ENCODE assay signal across 19 mouse cellular contexts in genomic region chr3:136909534-136909933, GRCm38 (mm10).
A peak's percentile ranks its signal among the peaks of the same experiment; 100 is the strongest.
DNase-seq lines count a peak whose midpoint lies in the region; ATAC-seq and TF ChIP-seq lines count a peak whose summit lies in the region.
"Had no signal": no experiment of that assay in that cellular context is flagged by ENCODE, and none has a peak within 500 bp of the region (broad histone marks: within the 10 kb centered on the region; RNA-seq: fewer than 3 reads in every experiment).

No protein-coding gene starts in this region.

- H3K9ac ChIP-seq in forebrain, embryonic 15.5 days (replicated peaks) = no peak overlapping the region
- no peak overlapping the region for H3K9ac ChIP-seq in forebrain, postnatal 0 days
- H3K9ac ChIP-seq: embryonic facial prominence, embryonic 15.5 days; hindbrain, embryonic 13.5 days had no signal

- H3K36me3 ChIP-seq in forebrain, embryonic 15.5 days = peaks cover 10% of the 10 kb centered on the region; the same call in 1 of the 2 replicates
- H3K36me3 ChIP-seq in forebrain, postnatal 0 days (ENCODE audit: insufficient read depth) = no peaks in the 10 kb centered on the region
- H3K36me3 ChIP-seq: forebrain, embryonic 10.5 days had no signal

- ATAC-seq in forebrain, embryonic 15.5 days (replicated peaks) = 0 out of 2 replicates have a peak, but pooled peaks have one; percentile 23
- no peak for ATAC-seq in forebrain, postnatal 0 days
- ATAC-seq: hindbrain, postnatal 0 days had no signal

- H3K27ac ChIP-seq in forebrain, embryonic 15.5 days (replicated peaks) = no peak overlapping the region
- H3K27ac ChIP-seq in forebrain, postnatal 0 days (ENCODE audit: low read depth, low read length) = no peak overlapping the region
- H3K27ac ChIP-seq in layer of hippocampus, adult 2 months = peak overlapping the region; percentile 43
- H3K27ac ChIP-seq: embryonic facial prominence, embryonic 15.5 days; forebrain, embryonic 10.5 days; hindbrain, embryonic 13.5 days; hindbrain, postnatal 0 days had no signal

- H3K4me1 ChIP-seq in forebrain, embryonic 15.5 days = no peaks in the 10 kb centered on the region
- no peaks in the 10 kb centered on the region for H3K4me1 ChIP-seq in forebrain, postnatal 0 days (ENCODE audit: insufficient read depth)

- no peak for TF ChIP-seq CTCF in forebrain, postnatal 0 days (IDR thresholded peaks at IDR 0.05; ENCODE audit: low read depth)
- TF ChIP-seq CTCF in layer of hippocampus, adult 2 months (conservative IDR thresholded peaks at IDR 0.05) = no peak

- no peak for DNase-seq in forebrain, postnatal 0 days
- no peak for DNase-seq in layer of hippocampus, adult 2 months (ENCODE audit: low spot score in 2 of 2)
- no peak for DNase-seq in layer of hippocampus, adult 9-10 months (ENCODE audit: low spot score)
- DNase-seq in retina, postnatal 1 day = peak; percentile 71
- no peak for DNase-seq in retina, embryonic 14.5 days (ENCODE audit: low spot score)
- no peak for DNase-seq in cerebellum, adult 11-12 months
- DNase-seq in frontal cortex, adult 2 months (ENCODE audit: extremely low spot score in 1 of 2, low spot score in 1 of 2) = no peak
- DNase-seq: adrenal gland, postnatal 14 days; cerebellum, adult 8-10 months; cerebellum, postnatal 14 days; embryo, embryonic 11 days; gastrocnemius, postnatal 14 days; heart, postnatal 14 days had no signal

- H3K4me2 ChIP-seq in forebrain, embryonic 15.5 days (replicated peaks) = no peak overlapping the region
- H3K4me2 ChIP-seq in forebrain, postnatal 0 days (ENCODE audit: low read depth) = no peak overlapping the region
- H3K4me2 ChIP-seq: embryonic facial prominence, embryonic 15.5 days; hindbrain, embryonic 13.5 days had no signal

- 45% methylated on average over 3 of the region's 3 CpGs for WGBS in forebrain, embryonic 15.5 days
- 47% methylated on average over 3 of the region's 3 CpGs for WGBS in forebrain, postnatal 0 days

- no peaks in the 10 kb centered on the region for H3K27me3 ChIP-seq in forebrain, embryonic 15.5 days
- no peaks in the 10 kb centered on the region for H3K27me3 ChIP-seq in forebrain, postnatal 0 days (ENCODE audit: insufficient read depth, low read length)
- H3K27me3 ChIP-seq: embryonic facial prominence, embryonic 15.5 days; hindbrain, embryonic 13.5 days had no signal

- H3K4me3 ChIP-seq in forebrain, embryonic 15.5 days = no peak overlapping the region
- no peak overlapping the region for H3K4me3 ChIP-seq in forebrain, postnatal 0 days (ENCODE audit: low read depth, low read length)
- no peak overlapping the region for H3K4me3 ChIP-seq in layer of hippocampus, adult 2 months
- H3K4me3 ChIP-seq: embryonic facial prominence, embryonic 15.5 days; erythroblast, embryonic 14.5 days; forebrain, embryonic 10.5 days; hindbrain, embryonic 13.5 days had no signal

- H3K9me3 ChIP-seq in forebrain, embryonic 15.5 days = no peaks in the 10 kb centered on the region
- H3K9me3 ChIP-seq in forebrain, postnatal 0 days (ENCODE audit: low read length) = no peaks in the 10 kb centered on the region
- H3K9me3 ChIP-seq: embryonic facial prominence, embryonic 15.5 days; forebrain, embryonic 10.5 days; hindbrain, embryonic 13.5 days had no signal
